Mouse (Mus musculus): ENCODE results near the gene Rps19bp1. TPM values are rescaled to one million over a fixed set of nuclear protein-coding genes. Genes with fewer than 3 reads are reported as not detected.

Gene Rps19bp1
- polyA plus RNA-seq, 1 experiment = 28.1 TPM

GRCm38 (mm10) chr15:80258240-80259170, 5.6 kb downstream of the Rps19bp1 start:
- no peak for TF ChIP-seq CTCF (IDR thresholded peaks at IDR 0.05; ENCODE audit: low read depth, low read length)
- peak; percentile 41 for TF ChIP-seq POLR2A (IDR thresholded peaks at IDR 0.05; ENCODE audit: insufficient read depth, low read length)
- peak; percentile 74; the same call in 1 of the 2 replicates for TF ChIP-seq EP300 (IDR thresholded peaks at IDR 0.05; ENCODE audit: insufficient read depth, low read depth, low read length)
- Histone ChIP-seq H3K9me3 (replicated peaks; ENCODE audit: control insufficient read depth, insufficient read depth, low read length, poor library complexity, severe bottlenecking) (no peaks in the 10 kb centered on the region), H3K27ac (ENCODE audit: insufficient read depth, low read length) (peak overlapping the region; percentile 91), H3K9ac (ENCODE audit: low read depth, poor library complexity, severe bottlenecking) (peak overlapping the region; percentile 93), H3K36me3 (ENCODE audit: control insufficient read depth, insufficient read depth, low read length, poor library complexity, severe bottlenecking) (peaks cover 27% of the 10 kb centered on the region), H3K27me3 (ENCODE audit: control insufficient read depth, insufficient read depth, low read length, poor library complexity, severe bottlenecking) (no peaks in the 10 kb centered on the region), H3K4me3 (ENCODE audit: low read depth, low read length) (no peak overlapping the region), H3K4me1 (ENCODE audit: control insufficient read depth, insufficient read depth, low read length) (no peaks in the 10 kb centered on the region)

- TF ChIP-seq CTCF (IDR thresholded peaks at IDR 0.05; ENCODE audit: low read depth, low read length) = no peak
- peak; percentile 57 for TF ChIP-seq POLR2A (IDR thresholded peaks at IDR 0.05; ENCODE audit: insufficient read depth, low read length)
- TF ChIP-seq EP300 (IDR thresholded peaks at IDR 0.05; ENCODE audit: insufficient read depth, low read depth, low read length) = no peak
- H3K9me3 ChIP-seq (replicated peaks; ENCODE audit: control insufficient read depth, insufficient read depth, low read length, poor library complexity, severe bottlenecking) = no peaks in the 10 kb centered on the region
- H3K9ac ChIP-seq (ENCODE audit: low read depth, poor library complexity, severe bottlenecking) = peak overlapping the region; percentile 93
- H3K27ac ChIP-seq (ENCODE audit: insufficient read depth, low read length) = peak overlapping the region; percentile 91
- H3K4me1 ChIP-seq (ENCODE audit: control insufficient read depth, insufficient read depth, low read length) = no peaks in the 10 kb centered on the region
- 0 out of 2 replicates have a peak overlapping the region, but pooled peaks have one; percentile 12 for H3K4me3 ChIP-seq (ENCODE audit: low read depth, low read length)
- no peaks in the 10 kb centered on the region for H3K27me3 ChIP-seq (ENCODE audit: control insufficient read depth, insufficient read depth, low read length, poor library complexity, severe bottlenecking)
- H3K36me3 ChIP-seq (ENCODE audit: control insufficient read depth, insufficient read depth, low read length, poor library complexity, severe bottlenecking) = peaks cover 27% of the 10 kb centered on the region
Measured at GRCm38 (mm10) chr15:80257602-80258239, 6.4 kb downstream of the Rps19bp1 start.

GRCm38 (mm10) chr15:80256656-80257601, 7.2 kb downstream of the Rps19bp1 start:
- peak overlapping the region; percentile 94 for H3K4me3 ChIP-seq (ENCODE audit: low read depth, low read length)
- H3K27me3 ChIP-seq (ENCODE audit: control insufficient read depth, insufficient read depth, low read length, poor library complexity, severe bottlenecking) = no peaks in the 10 kb centered on the region
- no peaks in the 10 kb centered on the region for H3K9me3 ChIP-seq (replicated peaks; ENCODE audit: control insufficient read depth, insufficient read depth, low read length, poor library complexity, severe bottlenecking)
- TF ChIP-seq CTCF (IDR thresholded peaks at IDR 0.05; ENCODE audit: low read depth, low read length) (no peak), POLR2A (IDR thresholded peaks at IDR 0.05; ENCODE audit: insufficient read depth, low read length) (no peak), EP300 (IDR thresholded peaks at IDR 0.05; ENCODE audit: insufficient read depth, low read depth, low read length) (no peak)
- H3K27ac ChIP-seq (ENCODE audit: insufficient read depth, low read length) = peak overlapping the region; percentile 91
- H3K36me3 ChIP-seq (ENCODE audit: control insufficient read depth, insufficient read depth, low read length, poor library complexity, severe bottlenecking) = peaks cover 27% of the 10 kb centered on the region
- peak overlapping the region; percentile 93 for H3K9ac ChIP-seq (ENCODE audit: low read depth, poor library complexity, severe bottlenecking)
- no peaks in the 10 kb centered on the region for H3K4me1 ChIP-seq (ENCODE audit: control insufficient read depth, insufficient read depth, low read length)

GRCm38 (mm10) chr15:80256242-80256641, 7.9 kb downstream of the Rps19bp1 start:
- Histone ChIP-seq H3K9ac (ENCODE audit: low read depth, poor library complexity, severe bottlenecking) (peak overlapping the region; percentile 93), H3K27ac (ENCODE audit: insufficient read depth, low read length) (peak overlapping the region; percentile 91), H3K36me3 (ENCODE audit: control insufficient read depth, insufficient read depth, low read length, poor library complexity, severe bottlenecking) (peaks cover 27% of the 10 kb centered on the region), H3K9me3 (replicated peaks; ENCODE audit: control insufficient read depth, insufficient read depth, low read length, poor library complexity, severe bottlenecking) (no peaks in the 10 kb centered on the region), H3K4me3 (ENCODE audit: low read depth, low read length) (peak overlapping the region; percentile 94), H3K27me3 (ENCODE audit: control insufficient read depth, insufficient read depth, low read length, poor library complexity, severe bottlenecking) (no peaks in the 10 kb centered on the region), H3K4me1 (ENCODE audit: control insufficient read depth, insufficient read depth, low read length) (no peaks in the 10 kb centered on the region)
- TF ChIP-seq POLR2A (IDR thresholded peaks at IDR 0.05; ENCODE audit: insufficient read depth, low read length) (no peak), CTCF (IDR thresholded peaks at IDR 0.05; ENCODE audit: low read depth, low read length) (no peak), EP300 (IDR thresholded peaks at IDR 0.05; ENCODE audit: insufficient read depth, low read depth, low read length) (no peak)

- H3K36me3 ChIP-seq (ENCODE audit: control insufficient read depth, insufficient read depth, low read length, poor library complexity, severe bottlenecking) = peaks cover 32% of the 10 kb centered on the region
Measured at GRCm38 (mm10) chr15:80255646-80256121, 8.4 kb downstream of the Rps19bp1 start.

More at GRCm38 (mm10) chr15:80255646-80256121, 8.4 kb downstream of the Rps19bp1 start:
- no peaks in the 10 kb centered on the region for H3K9me3 ChIP-seq (replicated peaks; ENCODE audit: control insufficient read depth, insufficient read depth, low read length, poor library complexity, severe bottlenecking)
- peak overlapping the region; percentile 91 for H3K27ac ChIP-seq (ENCODE audit: insufficient read depth, low read length)
- H3K9ac ChIP-seq (ENCODE audit: low read depth, poor library complexity, severe bottlenecking) = peak overlapping the region; percentile 93
- H3K4me3 ChIP-seq (ENCODE audit: low read depth, low read length) = peak overlapping the region; percentile 94
- no peak for TF ChIP-seq EP300 (IDR thresholded peaks at IDR 0.05; ENCODE audit: insufficient read depth, low read depth, low read length)
- TF ChIP-seq POLR2A (IDR thresholded peaks at IDR 0.05; ENCODE audit: insufficient read depth, low read length) = no peak
- TF ChIP-seq CTCF (IDR thresholded peaks at IDR 0.05; ENCODE audit: low read depth, low read length) = no peak
- no peaks in the 10 kb centered on the region for H3K27me3 ChIP-seq (ENCODE audit: control insufficient read depth, insufficient read depth, low read length, poor library complexity, severe bottlenecking)
- no peaks in the 10 kb centered on the region for H3K4me1 ChIP-seq (ENCODE audit: control insufficient read depth, insufficient read depth, low read length)

Data from ES-Bruce4 (cell line).